Mouse (Mus musculus): ENCODE data around the gene Fbxl15. TPM values are rescaled to one million over a fixed set of nuclear protein-coding genes. Genes with fewer than 3 reads are reported as not detected.

Gene Fbxl15
- total RNA-seq, 2 experiments from 2014 or later = 3.5 to 3.9 TPM

- no peak for DNase-seq (ENCODE audit: low spot score)
Measured at GRCm38 (mm10) chr19:46344710-46345419, 16.9 kb downstream of the Fbxl15 start.

GRCm38 (mm10) chr19:46347146-46347545 lies 19.2 kb downstream of the Fbxl15 start:
- no peak for DNase-seq (ENCODE audit: low spot score)

GRCm38 (mm10) chr19:46347936-46348668 lies 20.1 kb downstream of the Fbxl15 start:
- DNase-seq (ENCODE audit: low spot score) = no peak

- DNase-seq (ENCODE audit: low spot score) = peak; percentile 64
Measured at GRCm38 (mm10) chr19:46348761-46349458, 20.9 kb downstream of the Fbxl15 start.

- DNase-seq (ENCODE audit: low spot score) = no peak
Measured at GRCm38 (mm10) chr19:46349550-46349949, 21.6 kb downstream of the Fbxl15 start.

- DNase-seq (ENCODE audit: low spot score) = no peak
Measured at GRCm38 (mm10) chr19:46350168-46350932, 22.4 kb downstream of the Fbxl15 start, which contains the start of gene 2310034G01Rik. Gene 2310034G01Rik, minus strand, starts transcription at chr19:46350302.

- DNase-seq (ENCODE audit: low spot score) = peak; percentile 79
Measured at GRCm38 (mm10) chr19:46356701-46357138, 28.7 kb downstream of the Fbxl15 start.

- no peak for DNase-seq (ENCODE audit: low spot score)
Measured at GRCm38 (mm10) chr19:46357344-46358280, 29.6 kb downstream of the Fbxl15 start.

GRCm38 (mm10) chr19:46358381-46358780 lies 30.4 kb downstream of the Fbxl15 start:
- DNase-seq (ENCODE audit: low spot score) = no peak

- DNase-seq (ENCODE audit: low spot score) = no peak
Measured at GRCm38 (mm10) chr19:46362104-46362503, 34.1 kb downstream of the Fbxl15 start.

GRCm38 (mm10) chr19:46363294-46364009 lies 35.5 kb downstream of the Fbxl15 start:
- no peak for DNase-seq (ENCODE audit: low spot score)

- DNase-seq (ENCODE audit: low spot score) = no peak
Measured at GRCm38 (mm10) chr19:46367798-46368590, 40.0 kb downstream of the Fbxl15 start.

- DNase-seq (ENCODE audit: low spot score) = peak; percentile 72
Measured at GRCm38 (mm10) chr19:46369204-46369603, 41.2 kb downstream of the Fbxl15 start.

GRCm38 (mm10) chr19:46374477-46375088 lies 46.6 kb downstream of the Fbxl15 start:
- no peak for DNase-seq (ENCODE audit: low spot score)

- no peak for DNase-seq (ENCODE audit: low spot score)
Measured at GRCm38 (mm10) chr19:46375489-46375888, 47.5 kb downstream of the Fbxl15 start.

GRCm38 (mm10) chr19:46375891-46376290 lies 47.9 kb downstream of the Fbxl15 start:
- DNase-seq (ENCODE audit: low spot score) = no peak
